Mouse (Mus musculus) midbrain, postnatal 0 days (tissue): ENCODE results near the gene Ier5. TPM values are rescaled to one million over a fixed set of nuclear protein-coding genes. Genes with fewer than 3 reads are reported as not detected.
A peak's percentile ranks its signal among the peaks of the same experiment; 100 is the strongest.

ENCODE experiments used
- ATAC-seq: fragments of 200-750 bp; cut with Nextera tagmentation; 2 replicates; pipeline ENCODE4 v1.8.0; 2017; ENCODE audit warnings: moderate number of reproducible peaks, mild to moderate bottlenecking, moderate TSS enrichment, moderate library complexity; ENCODE audit not compliant: low FRiP score
- DNase-seq: peaks from one replicate; pipeline ENCODE4 v3.0.0-alpha.2; 2015; ENCODE audit warnings: low spot score
- H3K27ac ChIP-seq: fragments of 300-500 bp; sonication (generic); 2 replicates; pipeline ENCODE4 v1.5.1; 2014; ENCODE audit warnings: low read depth, mild to moderate bottlenecking, low read length, mixed read lengths
- H3K27me3 ChIP-seq: fragments of 300-500 bp; sonication (generic); 2 replicates; pipeline ENCODE4 v1.6.1; 2014; ENCODE audit warnings: low read length, control low read depth, mixed read lengths; ENCODE audit not compliant: insufficient read depth
- H3K36me3 ChIP-seq: fragments of 300-500 bp; sonication (generic); 2 replicates; pipeline ENCODE4 v1.6.1; 2014; ENCODE audit warnings: low read length, control low read depth, mixed read lengths; ENCODE audit not compliant: insufficient read depth
- H3K4me1 ChIP-seq: fragments of 300-500 bp; sonication (generic); 2 replicates; pipeline ENCODE4 v1.6.1; 2014; ENCODE audit warnings: mild to moderate bottlenecking, control low read depth, antibody characterized with exemption, low read length, mixed read lengths; ENCODE audit not compliant: insufficient read depth
- H3K4me2 ChIP-seq: fragments of 300-500 bp; sonication (generic); 2 replicates; pipeline ENCODE4 v1.6.1; 2014; ENCODE audit warnings: low read depth, mild to moderate bottlenecking, low read length, mixed read lengths; ENCODE audit not compliant: poor library complexity, severe bottlenecking
- H3K4me3 ChIP-seq: fragments of 300-500 bp; sonication (generic); 2 replicates; pipeline ENCODE4 v1.5.1; 2014; ENCODE audit warnings: low read depth, mild to moderate bottlenecking, low read length, moderate library complexity
- H3K9ac ChIP-seq: fragments of 300-500 bp; sonication (generic); replicated peaks from 2 replicates; pipeline ENCODE4 v1.6.1; 2014; ENCODE audit warnings: mild to moderate bottlenecking, low read length, moderate library complexity, mixed read lengths; ENCODE audit not compliant: poor library complexity, severe bottlenecking
- H3K9me3 ChIP-seq: fragments of 300-500 bp; sonication (generic); 2 replicates; pipeline ENCODE4 v1.6.1; 2016; ENCODE audit warnings: low read length, control low read depth
- CTCF ChIP-seq: IDR thresholded peaks from 2 replicates; pipeline ENCODE4 v1.5.1; 2016; ENCODE audit warnings: antibody characterized with exemption, mild to moderate bottlenecking
- WGBS: fragments of 180-500 bp; shearing (Covaris S2); extraction: QIAGEN DNeasy Blood & Tissue Kit; methylation state at CpG from one replicate; pipeline ENCODE4 v1.1.7; 2014; 5-methylcytosine and 5-hydroxymethylcytosine counted together
- polyA plus RNA-seq: library from polyadenylated mRNA; unstranded; fragments of >200 nt; fragmentation: Nextera tagmentation; extraction: Ambion mirVana; gene quantifications from 2 replicates; pipeline ENCODE4 v1.2.1, GENCODE M21; 2015
- total RNA-seq: library from RNA; depleted of rRNA; stranded (reverse); fragments of >200 nt; gene quantifications from 2 replicates; pipeline ENCODE4 v1.2.3, GENCODE M21; 2014

The Ier5 gene
- total and polyA plus RNA-seq, 2 experiments from 2014 or later: 4.0 to 44.2 TPM

GRCm38 (mm10) chr1:155062963-155063362, 36.5 kb downstream of the Ier5 start:
- peak; percentile 75 for ATAC-seq
- no peaks in the 10 kb centered on the region for H3K36me3 ChIP-seq

GRCm38 (mm10) chr1:155062057-155062456, 37.4 kb downstream of the Ier5 start:
- no peak for TF ChIP-seq CTCF
- Histone ChIP-seq H3K27ac (no peak overlapping the region), H3K4me2 (no peak overlapping the region), H3K9me3 (no peaks in the 10 kb centered on the region), H3K4me1 (0 out of 2 replicates have a peak, but pooled peaks cover 4% of the 10 kb centered on the region), H3K36me3 (no peaks in the 10 kb centered on the region), H3K9ac (no peak overlapping the region), H3K4me3 (no peak overlapping the region), H3K27me3 (no peaks in the 10 kb centered on the region)
- 95% methylated on average over 7 of the region's 7 CpGs for WGBS
- DNase-seq: no peak
- ATAC-seq: no peak

More at GRCm38 (mm10) chr1:155062963-155063362, 36.5 kb downstream of the Ier5 start:
- Histone ChIP-seq H3K9me3 (no peaks in the 10 kb centered on the region), H3K4me1 (0 out of 2 replicates have a peak, but pooled peaks cover 4% of the 10 kb centered on the region), H3K4me2 (no peak overlapping the region), H3K9ac (no peak overlapping the region), H3K27ac (no peak overlapping the region), H3K4me3 (no peak overlapping the region), H3K27me3 (no peaks in the 10 kb centered on the region)
- DNase-seq: peak; percentile 87
- WGBS: 62% methylated on average over 4 of the region's 4 CpGs
- no peak for TF ChIP-seq CTCF

- ATAC-seq (no peak), DNase-seq (no peak)
- 89% methylated on average over 17 of the region's 17 CpGs for WGBS
- no peaks in the 10 kb centered on the region for H3K9me3 ChIP-seq
- no peaks in the 10 kb centered on the region for H3K27me3 ChIP-seq
- no peak overlapping the region for H3K9ac ChIP-seq
- no peak overlapping the region for H3K4me2 ChIP-seq
- H3K27ac ChIP-seq: no peak overlapping the region
- 0 out of 2 replicates have a peak, but pooled peaks cover 4% of the 10 kb centered on the region for H3K4me1 ChIP-seq
- no peak for TF ChIP-seq CTCF
- H3K4me3 ChIP-seq: no peak overlapping the region
- H3K36me3 ChIP-seq: no peaks in the 10 kb centered on the region
These were observed 38.3 kb downstream of the Ier5 start for GRCm38 (mm10) chr1:155060832-155061801.

- TF ChIP-seq CTCF: no peak
- H3K9ac ChIP-seq: no peak overlapping the region
- no peak overlapping the region for H3K27ac ChIP-seq
- H3K27me3 ChIP-seq: no peaks in the 10 kb centered on the region
- 0 out of 2 replicates have a peak, but pooled peaks cover 4% of the 10 kb centered on the region for H3K4me1 ChIP-seq
- H3K36me3 ChIP-seq: no peaks in the 10 kb centered on the region
- no peak overlapping the region for H3K4me2 ChIP-seq
- no peaks in the 10 kb centered on the region for H3K9me3 ChIP-seq
- DNase-seq: peak; percentile 57
- 59% methylated on average over 5 of the region's 5 CpGs for WGBS
- no peak for ATAC-seq
- no peak overlapping the region for H3K4me3 ChIP-seq
These were observed 39.2 kb downstream of the Ier5 start for GRCm38 (mm10) chr1:155060261-155060660.

DNA sequence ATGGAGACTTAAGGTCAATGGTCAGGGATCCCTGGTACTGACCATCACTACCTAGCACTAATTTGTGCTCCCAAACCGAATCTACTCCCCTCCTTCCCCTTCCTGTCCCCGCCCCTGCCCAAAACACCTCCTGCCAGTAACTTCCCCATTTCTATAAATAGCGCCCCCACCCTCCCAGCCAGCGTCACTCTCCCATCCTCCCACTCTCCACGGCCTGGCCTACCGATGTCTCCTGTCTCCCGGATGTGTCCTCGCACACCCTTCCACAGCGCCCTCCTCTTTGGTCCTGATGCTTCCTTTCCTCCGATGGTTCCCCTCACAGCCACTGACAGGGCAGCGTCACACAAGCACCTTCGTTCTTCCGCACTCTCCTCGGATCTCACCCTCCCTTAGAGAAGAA, 39.9 kb downstream of the Ier5 start:
- H3K27me3 ChIP-seq: no peaks in the 10 kb centered on the region
- H3K4me3 ChIP-seq: no peak overlapping the region
- no peak overlapping the region for H3K27ac ChIP-seq
- 38% methylated on average over 14 of the region's 14 CpGs for WGBS
- no peaks in the 10 kb centered on the region for H3K36me3 ChIP-seq
- DNase-seq (peak; percentile 28), ATAC-seq (no peak)
- H3K9ac ChIP-seq: no peak overlapping the region
- no peak overlapping the region for H3K4me2 ChIP-seq
- no peak for TF ChIP-seq CTCF
- no peaks in the 10 kb centered on the region for H3K9me3 ChIP-seq
- 0 out of 2 replicates have a peak, but pooled peaks cover 4% of the 10 kb centered on the region for H3K4me1 ChIP-seq
